Mouse (Mus musculus) bone marrow macrophage, adult 2 months (primary cell): ENCODE measurements around the gene Notum. TPM values are rescaled to one million over a fixed set of nuclear protein-coding genes. Genes with fewer than 3 reads are reported as not detected.

ENCODE experiments used
- H3K27ac ChIP-seq: 2 replicates; pipeline ENCODE4 v1.5.1; 2012; ENCODE audit warnings: low read depth, low read length; ENCODE audit not compliant: insufficient read depth
- H3K4me1 ChIP-seq: 2 replicates; pipeline ENCODE4 v1.6.1; 2012; ENCODE audit warnings: low read length; ENCODE audit not compliant: control insufficient read depth, insufficient read depth
- H3K4me3 ChIP-seq: 2 replicates; pipeline ENCODE4 v1.5.1; 2012; ENCODE audit warnings: mild to moderate bottlenecking, low read length, moderate library complexity; ENCODE audit not compliant: insufficient read depth
- CTCF ChIP-seq: IDR thresholded peaks from 2 replicates; pipeline ENCODE4 v1.5.1; 2012; ENCODE audit warnings: low read depth, mild to moderate bottlenecking, low read length, moderate library complexity
- POLR2A ChIP-seq: IDR thresholded peaks from 2 replicates; pipeline ENCODE4 v1.6.1; 2012; ENCODE audit warnings: mild to moderate bottlenecking, low read depth, low read length, borderline replicate concordance
- polyA plus RNA-seq: library from polyadenylated mRNA; stranded (reverse); fragments of >200 nt; gene quantifications from 2 replicates; pipeline ENCODE4 v1.2.4, GENCODE M21; 2012; ENCODE audit not compliant: missing spikeins, insufficient read depth, insufficient read length

Gene Notum
- polyA plus RNA-seq, 1 experiment, result not detected

DNA sequence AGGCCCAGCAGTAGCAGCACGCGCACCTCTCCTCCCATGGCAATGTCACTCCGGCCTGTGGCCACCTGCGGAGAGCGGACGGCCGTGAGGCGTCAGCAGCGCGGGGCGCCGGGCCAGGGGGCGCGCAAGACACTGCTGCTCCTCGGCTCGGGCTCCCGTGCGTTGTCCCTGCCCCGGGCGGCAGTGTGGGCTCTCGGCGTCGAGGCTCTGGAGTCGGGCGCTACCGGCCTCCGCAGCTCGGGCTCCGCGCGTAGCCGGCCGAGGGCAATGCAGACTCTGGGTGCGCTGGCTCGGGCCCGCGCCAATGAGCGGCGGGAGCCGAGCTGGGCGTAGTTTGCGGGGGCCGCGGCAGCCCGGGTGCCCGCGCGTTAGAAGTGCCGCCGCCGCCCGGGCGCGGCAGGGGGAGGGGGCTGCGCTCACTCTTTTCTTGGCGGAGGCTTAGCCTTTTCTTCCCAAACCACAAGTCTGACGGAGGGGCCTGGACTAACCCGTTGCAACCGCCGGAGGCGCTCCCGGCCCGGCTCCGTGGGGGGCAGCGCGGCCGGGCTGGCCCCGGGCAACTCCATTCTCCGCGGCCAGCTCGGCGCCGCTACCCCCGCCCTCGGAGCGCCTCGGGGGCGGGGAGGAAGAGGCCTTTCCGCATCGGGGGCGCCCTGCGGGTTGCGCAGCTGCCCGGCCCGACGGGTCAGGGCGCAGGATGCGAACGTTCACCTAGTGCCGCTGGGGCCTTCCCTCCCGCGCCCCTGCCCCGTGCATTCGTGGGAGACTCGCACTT, 487 bp downstream of the Notum start:
- no peaks in the 10 kb centered on the region for H3K4me1 ChIP-seq
- H3K27ac ChIP-seq, result no peak overlapping the region
- peak overlapping the region; percentile 43 for H3K4me3 ChIP-seq
- TF ChIP-seq POLR2A (no peak), CTCF (no peak)

DNA sequence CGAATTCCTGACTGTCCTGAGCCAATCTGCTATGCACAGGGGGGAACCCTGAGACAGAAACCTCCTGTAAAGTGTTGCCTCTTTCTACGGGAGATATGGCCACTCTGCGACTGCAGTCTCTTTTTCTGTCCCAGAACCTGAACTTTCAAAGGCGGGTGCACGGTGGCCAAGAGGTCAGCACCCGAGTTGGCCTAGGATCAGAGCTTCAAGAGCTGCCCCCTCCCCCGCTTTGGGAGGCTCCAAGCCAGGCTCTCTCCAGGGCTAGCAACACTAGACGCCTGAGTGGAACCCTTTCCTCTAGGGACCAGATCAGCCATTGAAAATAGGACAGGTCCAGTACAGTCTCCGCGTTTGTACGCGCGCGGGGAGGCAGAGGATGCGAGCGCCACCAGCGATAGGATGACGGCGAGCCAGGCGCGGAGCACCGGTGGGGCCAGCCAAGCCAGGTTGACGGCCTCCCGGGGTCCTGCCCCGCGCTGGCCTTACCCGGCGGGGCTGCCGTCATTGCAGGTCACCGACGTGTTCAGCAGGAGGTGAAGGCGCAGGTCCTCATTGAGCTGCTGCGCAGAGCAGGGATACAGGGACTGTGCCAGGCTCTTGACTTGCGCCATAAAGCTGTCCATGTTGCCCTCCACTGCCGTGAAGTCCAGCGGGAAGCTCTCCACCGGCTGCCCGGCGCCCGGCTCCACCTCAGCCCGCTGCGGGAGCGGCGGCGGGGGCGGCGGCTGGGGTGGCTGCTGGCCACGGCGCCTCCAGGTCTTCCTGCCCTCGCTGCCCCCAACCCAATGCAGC, 1.3 kb downstream of the Notum start:
- H3K4me1 ChIP-seq, result no peaks in the 10 kb centered on the region
- no peak overlapping the region for H3K27ac ChIP-seq
- H3K4me3 ChIP-seq, result peak overlapping the region; percentile 43
- TF ChIP-seq CTCF (no peak), POLR2A (no peak)

GRCm38 (mm10) chr11:120658876-120659410, 2.0 kb downstream of the Notum start:
- Histone ChIP-seq H3K4me1 (no peaks in the 10 kb centered on the region), H3K27ac (no peak overlapping the region), H3K4me3 (no peak overlapping the region)
- TF ChIP-seq POLR2A (no peak), CTCF (peak; percentile 97)

GRCm38 (mm10) chr11:120657301-120657700, 3.7 kb downstream of the Notum start:
- no peaks in the 10 kb centered on the region for H3K4me1 ChIP-seq
- H3K4me3 ChIP-seq, result no peak overlapping the region
- TF ChIP-seq POLR2A (no peak), CTCF (no peak)
- no peak overlapping the region for H3K27ac ChIP-seq

DNA sequence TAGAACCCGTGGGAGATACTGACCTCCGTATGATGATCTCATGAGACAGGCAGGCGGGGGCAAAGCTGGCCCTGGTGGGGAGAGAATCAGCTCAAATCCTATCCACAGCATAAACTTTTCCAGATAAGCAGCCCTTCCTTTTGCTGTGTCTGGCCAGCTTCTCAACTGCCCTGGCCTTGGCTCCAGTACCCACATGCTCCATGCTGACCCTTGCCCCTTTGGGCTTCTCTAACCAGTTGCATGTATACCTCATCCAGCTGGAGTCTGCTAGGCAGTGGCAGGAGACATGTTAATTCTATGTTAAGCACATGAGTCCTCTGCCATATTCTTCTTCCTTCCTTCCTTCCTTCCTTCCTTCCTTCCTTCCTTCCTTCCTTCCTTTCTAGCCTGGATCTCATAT, 6.2 kb downstream of the Notum start:
- H3K4me1 ChIP-seq, result no peaks in the 10 kb centered on the region
- H3K4me3 ChIP-seq, result no peak overlapping the region
- no peak for TF ChIP-seq CTCF
- TF ChIP-seq POLR2A, result no peak
- H3K27ac ChIP-seq, result no peak overlapping the region

GRCm38 (mm10) chr11:120651872-120652271, 9.1 kb downstream of the Notum start:
- Histone ChIP-seq H3K4me1 (peaks cover 20% of the 10 kb centered on the region), H3K27ac (no peak overlapping the region), H3K4me3 (no peak overlapping the region)
- TF ChIP-seq POLR2A (no peak), CTCF (no peak)

GRCm38 (mm10) chr11:120648001-120648476, 12.9 kb downstream of the Notum start, which contains the start of gene Myadml2:
TSS of gene Myadml2 (minus strand) at chr11:120648158.
- no peak for TF ChIP-seq POLR2A
- TF ChIP-seq CTCF, result no peak
- Histone ChIP-seq H3K27ac (peak within 1 kb of the TSS; percentile 36), H3K4me1 (peaks cover 28% of the 10 kb centered on the region), H3K4me3 (peak within 1 kb of the TSS; percentile 44)

DNA sequence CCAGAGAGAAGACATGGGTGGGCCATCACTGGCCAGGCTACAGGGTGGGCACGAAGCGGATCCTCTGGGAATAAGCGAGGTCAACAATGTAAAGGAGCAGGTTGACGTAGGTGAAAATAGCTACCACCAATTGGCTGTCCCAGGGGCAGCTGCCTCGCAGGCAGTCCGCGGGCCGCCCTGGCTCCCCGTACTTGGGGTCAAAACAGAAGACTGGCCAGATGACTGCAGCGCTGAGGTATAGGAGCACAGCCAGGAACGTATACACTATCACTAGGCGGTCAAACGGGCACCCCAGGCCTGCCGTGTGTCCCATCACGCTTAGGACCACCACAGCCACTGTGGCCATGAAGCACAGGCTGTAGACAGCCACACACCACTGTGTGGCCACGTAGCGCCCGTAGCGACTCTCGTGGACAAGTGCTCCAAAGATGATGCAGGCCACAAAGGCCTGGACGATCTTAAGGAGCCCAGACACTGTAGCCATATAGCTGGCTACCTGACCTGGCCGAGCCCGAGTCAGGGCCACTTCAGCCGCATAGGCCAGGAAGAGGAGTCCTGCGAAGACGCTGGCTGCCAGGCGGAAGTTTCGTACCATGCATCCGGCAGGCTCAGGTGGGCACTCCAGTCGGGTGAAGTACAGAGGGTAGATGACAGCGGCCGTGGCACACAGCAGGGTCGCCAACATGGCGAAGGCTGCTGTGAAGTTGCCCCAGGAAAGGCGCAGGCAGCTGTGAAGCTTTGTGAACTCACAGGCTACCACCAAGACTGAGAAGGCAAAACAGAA, 13.7 kb downstream of the Notum start:
- Histone ChIP-seq H3K4me3 (peak overlapping the region; percentile 44; the same call in 1 of the 2 replicates), H3K27ac (peak overlapping the region; percentile 36), H3K4me1 (peaks cover 33% of the 10 kb centered on the region)
- no peak for TF ChIP-seq CTCF
- no peak for TF ChIP-seq POLR2A

GRCm38 (mm10) chr11:120643601-120643987, 17.4 kb downstream of the Notum start, which contains the start of gene Pycr1:
TSS of gene Pycr1 (minus strand) at chr11:120643769.
- Histone ChIP-seq H3K4me1 (peaks cover 31% of the 10 kb centered on the region), H3K27ac (no peak within 1 kb of the TSS), H3K4me3 (peak within 1 kb of the TSS; percentile 64)
- TF ChIP-seq POLR2A (no peak), CTCF (no peak)
